Mouse (Mus musculus) megakaryocyte, embryonic 14.5 days (primary cell): ENCODE results near the gene Btnl6. TPM values are rescaled to one million over a fixed set of nuclear protein-coding genes. Genes with fewer than 3 reads are reported as not detected.
"Not testable (repeated sequence)": the region's sequence is repeated elsewhere in the genome, so short reads cannot be mapped to it uniquely, and the experiment has no call there.

Experiments
- H3K27me3 ChIP-seq: replicated peaks from 2 replicates; pipeline ENCODE3; 2012; ENCODE audit warnings: inconsistent platforms
- H3K36me3 ChIP-seq: replicated peaks from 2 replicates; pipeline ENCODE3; 2012; ENCODE audit warnings: low read length, inconsistent platforms, mixed read lengths
- H3K4me1 ChIP-seq: 2 replicates; pipeline ENCODE4 v1.6.1; 2012; ENCODE audit warnings: inconsistent platforms
- H3K4me3 ChIP-seq: replicated peaks from 2 replicates; pipeline ENCODE3; 2012; ENCODE audit warnings: moderate library complexity, mild to moderate bottlenecking, inconsistent platforms
- H3K9me3 ChIP-seq: 2 replicates; pipeline ENCODE4 v1.6.1; 2012; ENCODE audit warnings: inconsistent platforms
- FLI1 ChIP-seq: IDR thresholded peaks from 2 replicates; pipeline ENCODE4 v1.6.1; 2012; ENCODE audit warnings: low read length, inconsistent platforms, mixed read lengths
- GATA1 ChIP-seq: IDR thresholded peaks from 3 replicates; pipeline ENCODE4 v1.6.1; 2012; ENCODE audit warnings: mixed read lengths, low read length, inconsistent platforms, borderline replicate concordance
- polyA plus RNA-seq: library from polyadenylated mRNA; stranded (reverse); fragments of >175 nt; gene quantifications from 2 replicates; pipeline ENCODE4 v1.2.3, GENCODE M21; 2012; ENCODE audit warnings: low replicate concordance; ENCODE audit not compliant: insufficient read depth

The Btnl6 gene
- polyA plus RNA-seq, 1 experiment, result not detected

- Histone ChIP-seq H3K36me3 (no peaks in the 10 kb centered on the region), H3K4me1 (peaks cover 6% of the 10 kb centered on the region; the same call in 1 of the 2 replicates), H3K4me3 (no peak overlapping the region), H3K27me3 (peaks cover 40% of the 10 kb centered on the region), H3K9me3 (no peaks in the 10 kb centered on the region)
- no peak for TF ChIP-seq GATA1
- TF ChIP-seq FLI1, result no peak
Observed at GRCm38 (mm10) chr17:34555483-34555882, 38.3 kb upstream of the Btnl6 start.

GRCm38 (mm10) chr17:34549843-34550242 is 32.7 kb upstream of the Btnl6 start:
- no peak overlapping the region for H3K4me3 ChIP-seq
- no peaks in the 10 kb centered on the region for H3K9me3 ChIP-seq
- TF ChIP-seq GATA1 (no peak), FLI1 (no peak)
- no peaks in the 10 kb centered on the region for H3K4me1 ChIP-seq
- H3K36me3 ChIP-seq, result no peaks in the 10 kb centered on the region
- peaks cover 28% of the 10 kb centered on the region for H3K27me3 ChIP-seq

- H3K36me3 ChIP-seq, result no peaks in the 10 kb centered on the region
- no peak for TF ChIP-seq FLI1
- TF ChIP-seq GATA1, result no peak
- H3K9me3 ChIP-seq, result no peaks in the 10 kb centered on the region
- H3K4me3 ChIP-seq, result no peak overlapping the region
- H3K27me3 ChIP-seq, result peaks cover 22% of the 10 kb centered on the region
- H3K4me1 ChIP-seq, result no peaks in the 10 kb centered on the region
Observed at GRCm38 (mm10) chr17:34549156-34549555, 32.0 kb upstream of the Btnl6 start.

GRCm38 (mm10) chr17:34547601-34548000 is 30.4 kb upstream of the Btnl6 start:
- no peaks in the 10 kb centered on the region for H3K4me1 ChIP-seq
- no peak overlapping the region for H3K4me3 ChIP-seq
- TF ChIP-seq GATA1 (no peak), FLI1 (no peak)
- peaks cover 19% of the 10 kb centered on the region for H3K27me3 ChIP-seq
- H3K9me3 ChIP-seq, result 0 out of 2 replicates have a peak, but pooled peaks cover under 1% of the 10 kb centered on the region
- H3K36me3 ChIP-seq, result no peaks in the 10 kb centered on the region

- H3K4me1 ChIP-seq, result no peaks in the 10 kb centered on the region
- 0 out of 2 replicates have a peak, but pooled peaks cover 4% of the 10 kb centered on the region for H3K9me3 ChIP-seq
- H3K4me3 ChIP-seq, result no peak overlapping the region
- TF ChIP-seq FLI1, result no peak
- TF ChIP-seq GATA1, result no peak
- H3K27me3 ChIP-seq, result peaks cover 23% of the 10 kb centered on the region
- H3K36me3 ChIP-seq, result no peaks in the 10 kb centered on the region
Observed at GRCm38 (mm10) chr17:34546797-34547196, 29.6 kb upstream of the Btnl6 start.

- not testable (repeated sequence) for H3K36me3 ChIP-seq, H3K4me1 ChIP-seq, H3K9me3 ChIP-seq, H3K4me3 ChIP-seq
- peaks cover 15% of the 10 kb centered on the region for H3K27me3 ChIP-seq
Observed at GRCm38 (mm10) chr17:34543567-34543966, 26.4 kb upstream of the Btnl6 start.

- no peak for TF ChIP-seq GATA1
- TF ChIP-seq FLI1, result no peak
- Histone ChIP-seq H3K4me3 (no peak overlapping the region), H3K4me1 (no peaks in the 10 kb centered on the region), H3K27me3 (peaks cover 19% of the 10 kb centered on the region), H3K9me3 (0 out of 2 replicates have a peak, but pooled peaks cover 4% of the 10 kb centered on the region), H3K36me3 (no peaks in the 10 kb centered on the region)
Observed at GRCm38 (mm10) chr17:34532671-34533070, 15.5 kb upstream of the Btnl6 start.

GRCm38 (mm10) chr17:34519001-34519400 is 1.8 kb upstream of the Btnl6 start:
- peaks cover 3% of the 10 kb centered on the region for H3K27me3 ChIP-seq
- H3K4me1 ChIP-seq, result no peaks in the 10 kb centered on the region
- TF ChIP-seq FLI1 (no peak), GATA1 (no peak)
- no peaks in the 10 kb centered on the region for H3K9me3 ChIP-seq
- no peaks in the 10 kb centered on the region for H3K36me3 ChIP-seq
- no peak overlapping the region for H3K4me3 ChIP-seq

- H3K36me3 ChIP-seq, H3K27me3 ChIP-seq, H3K9me3 ChIP-seq, H3K4me1 ChIP-seq, H3K4me3 ChIP-seq: not testable (repeated sequence)
Observed at GRCm38 (mm10) chr17:34518571-34518970, 1.4 kb upstream of the Btnl6 start.

GRCm38 (mm10) chr17:34517795-34518194 is 643 bp upstream of the Btnl6 start:
- H3K27me3 ChIP-seq, result peaks cover 3% of the 10 kb centered on the region
- no peaks in the 10 kb centered on the region for H3K9me3 ChIP-seq
- no peak for TF ChIP-seq FLI1
- no peak for TF ChIP-seq GATA1
- no peak overlapping the region for H3K4me3 ChIP-seq
- no peaks in the 10 kb centered on the region for H3K4me1 ChIP-seq
- no peaks in the 10 kb centered on the region for H3K36me3 ChIP-seq

GRCm38 (mm10) chr17:34516514-34516913 is 638 bp downstream of the Btnl6 start:
- Histone ChIP-seq H3K4me1 (no peaks in the 10 kb centered on the region), H3K27me3 (peaks cover 3% of the 10 kb centered on the region), H3K9me3 (no peaks in the 10 kb centered on the region), H3K36me3 (no peaks in the 10 kb centered on the region), H3K4me3 (no peak overlapping the region)
- TF ChIP-seq FLI1, result no peak
- no peak for TF ChIP-seq GATA1

- not testable (repeated sequence) for H3K27me3 ChIP-seq, H3K4me3 ChIP-seq, H3K9me3 ChIP-seq, H3K36me3 ChIP-seq, H3K4me1 ChIP-seq
Observed at GRCm38 (mm10) chr17:34511723-34512122, 5.4 kb downstream of the Btnl6 start.
